Mouse (Mus musculus) testis, adult 2 months (tissue): ENCODE measurements around the gene Gm20388. TPM values are rescaled to one million over a fixed set of nuclear protein-coding genes. Genes with fewer than 3 reads are reported as not detected.

ENCODE experiments used
- H3K27ac ChIP-seq: fragments of 200-500 bp; 2 replicates; pipeline ENCODE4 v1.5.1; 2012; ENCODE audit warnings: low read depth, low read length; ENCODE audit not compliant: control insufficient read depth, insufficient read depth
- H3K27me3 ChIP-seq: fragments of 200-500 bp; 2 replicates; pipeline ENCODE4 v1.6.1; 2012; ENCODE audit warnings: mild to moderate bottlenecking, low read length, moderate library complexity; ENCODE audit not compliant: control insufficient read depth, insufficient read depth
- H3K36me3 ChIP-seq: fragments of 200-500 bp; 2 replicates; pipeline ENCODE4 v1.6.1; 2012; ENCODE audit warnings: mild to moderate bottlenecking, low read length; ENCODE audit not compliant: control insufficient read depth, insufficient read depth
- H3K4me1 ChIP-seq: fragments of 200-500 bp; 2 replicates; pipeline ENCODE4 v1.6.1; 2012; ENCODE audit warnings: low read length; ENCODE audit not compliant: control insufficient read depth, insufficient read depth
- H3K4me3 ChIP-seq: fragments of 200-500 bp; 2 replicates; pipeline ENCODE4 v1.5.1; 2012; ENCODE audit warnings: low read depth, mild to moderate bottlenecking, low read length, moderate library complexity, mixed read lengths; ENCODE audit not compliant: control insufficient read depth
- CTCF ChIP-seq: fragments of 200-500 bp; IDR thresholded peaks from 2 replicates; pipeline ENCODE4 v1.5.1; 2012; ENCODE audit warnings: low read depth, mild to moderate bottlenecking, inconsistent platforms, low read length, moderate library complexity; ENCODE audit not compliant: control insufficient read depth, insufficient read depth, insufficient replicate concordance
- POLR2A ChIP-seq: fragments of 200-500 bp; IDR thresholded peaks from 2 replicates; pipeline ENCODE4 v1.6.1; 2012; ENCODE audit warnings: low read depth, mild to moderate bottlenecking, inconsistent platforms, low read length, moderate library complexity; ENCODE audit not compliant: control insufficient read depth
- polyA plus RNA-seq: library from polyadenylated mRNA; depleted of rRNA; stranded (reverse); fragments of >200 nt; gene quantifications from 2 replicates; pipeline ENCODE4 v1.2.3, GENCODE M21; 2012

Gene Gm20388
- polyA plus RNA-seq, 1 experiment, result 5.6 TPM

DNA sequence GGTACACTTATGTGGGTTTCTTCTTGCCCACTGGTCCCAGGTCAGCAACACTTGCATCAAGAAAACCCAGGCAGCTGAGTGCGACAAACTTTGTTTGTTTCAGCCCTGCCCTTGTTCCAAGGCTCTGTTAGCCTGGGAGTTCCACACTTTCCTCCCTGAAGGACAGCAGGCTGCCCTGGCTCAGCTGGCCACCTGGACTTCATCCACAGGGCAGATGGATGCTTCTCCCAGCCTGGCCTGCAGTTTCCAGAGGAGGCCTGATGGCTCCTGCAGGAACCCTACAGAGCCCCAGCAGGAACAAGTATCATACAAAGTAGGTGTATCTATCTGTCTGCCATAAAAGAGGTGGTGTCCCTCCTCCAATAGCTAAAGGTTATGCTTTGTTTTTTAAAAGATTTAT lies 2530.7 kb downstream of the Gm20388 start:
- H3K4me3 ChIP-seq, result no peak overlapping the region
- H3K36me3 ChIP-seq, result no peaks in the 10 kb centered on the region
- no peak for TF ChIP-seq POLR2A
- no peak for TF ChIP-seq CTCF
- H3K27me3 ChIP-seq, result no peaks in the 10 kb centered on the region
- H3K27ac ChIP-seq, result no peak overlapping the region
- peaks cover 9% of the 10 kb centered on the region for H3K4me1 ChIP-seq

DNA sequence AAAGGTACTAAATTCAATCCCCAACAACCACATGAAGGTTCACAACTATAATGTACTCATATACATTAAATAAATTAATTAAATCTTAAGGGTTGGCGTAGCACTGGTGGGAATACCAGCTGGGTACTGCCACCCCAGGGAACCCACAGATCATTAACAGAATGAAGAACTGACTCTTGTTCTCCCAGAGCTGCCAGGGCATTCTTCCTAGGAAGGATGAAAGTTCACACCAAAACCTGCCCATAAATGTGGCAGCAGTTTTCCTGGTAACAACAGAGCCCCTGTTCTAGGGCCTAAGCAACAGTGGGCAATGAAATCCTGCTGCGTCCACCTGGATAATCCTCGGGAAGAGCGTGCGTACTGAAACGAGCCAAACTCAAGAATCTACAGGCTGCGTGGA lies 2531.7 kb downstream of the Gm20388 start:
- Histone ChIP-seq H3K27ac (no peak overlapping the region), H3K36me3 (no peaks in the 10 kb centered on the region), H3K4me1 (peaks cover 9% of the 10 kb centered on the region), H3K4me3 (peak overlapping the region; percentile 81; the same call in 1 of the 2 replicates), H3K27me3 (no peaks in the 10 kb centered on the region)
- no peak for TF ChIP-seq POLR2A
- TF ChIP-seq CTCF, result no peak

DNA sequence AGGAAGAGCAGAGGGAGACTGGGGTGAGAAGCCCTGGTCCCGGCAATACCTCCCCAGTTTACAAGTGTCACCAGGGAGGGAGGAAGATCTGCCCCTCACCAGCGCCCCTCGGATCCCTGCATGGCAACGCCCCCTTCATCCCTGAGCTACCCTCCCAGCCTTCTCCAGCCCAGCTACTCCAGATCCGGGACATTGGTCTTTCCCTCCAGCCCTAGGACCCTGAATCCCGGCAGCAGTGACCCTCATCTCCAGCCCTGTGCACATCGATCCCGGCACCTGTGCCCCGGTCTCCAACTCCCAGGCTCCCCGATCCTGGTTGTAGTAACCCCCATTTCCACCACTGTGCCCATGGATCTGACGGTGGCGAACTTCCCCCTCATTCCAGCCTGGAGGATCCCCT lies 2532.1 kb downstream of the Gm20388 start:
- Histone ChIP-seq H3K36me3 (no peaks in the 10 kb centered on the region), H3K27me3 (no peaks in the 10 kb centered on the region), H3K27ac (peak overlapping the region; percentile 51; the same call in 1 of the 2 replicates), H3K4me1 (peaks cover 9% of the 10 kb centered on the region), H3K4me3 (peak overlapping the region; percentile 81)
- TF ChIP-seq POLR2A (no peak), CTCF (no peak)

DNA sequence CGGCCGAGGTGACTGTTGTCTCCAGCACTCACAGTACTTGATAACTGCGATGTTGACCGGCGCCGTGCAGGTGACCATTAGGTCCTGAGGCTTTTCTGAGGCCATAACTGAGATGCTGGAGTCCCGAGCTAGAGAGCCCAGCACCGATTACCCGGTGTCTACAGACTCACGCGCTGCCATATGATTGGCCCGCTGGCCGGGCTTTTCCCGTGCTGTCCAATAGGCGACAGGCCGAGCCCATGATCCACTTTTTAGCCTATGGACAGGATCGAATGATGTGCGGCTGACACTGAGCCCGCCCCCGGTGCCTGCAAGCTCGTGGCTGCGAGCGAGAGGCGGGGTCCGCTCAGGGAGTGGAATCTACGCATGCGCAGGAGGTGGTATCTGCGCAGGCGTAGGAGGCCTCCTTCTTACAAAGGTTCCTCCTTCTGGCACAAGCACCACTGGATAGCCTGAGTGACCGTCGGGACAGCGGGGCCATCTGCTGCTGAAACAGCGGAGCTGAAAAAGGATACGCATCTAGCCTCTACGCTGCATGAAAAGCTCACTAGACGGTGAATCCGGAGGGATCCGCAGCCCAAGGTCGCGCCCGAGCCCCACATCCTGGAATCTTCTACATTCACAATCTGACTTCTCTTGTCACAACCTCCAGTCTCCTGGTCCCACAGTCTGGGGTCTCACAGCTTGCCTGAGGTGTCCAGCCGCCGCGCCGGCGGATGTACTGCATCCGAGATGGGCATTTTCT lies 2532.8 kb downstream of the Gm20388 start, which contains the start of gene Mvd:
Mvd (minus strand) TSS at position 161 of the 745 bp plus-strand sequence.
- Histone ChIP-seq H3K27me3 (no peaks in the 10 kb centered on the region), H3K27ac (peak within 1 kb of the TSS; percentile 80), H3K36me3 (no peaks in the 10 kb centered on the region), H3K4me3 (peak within 1 kb of the TSS; percentile 81), H3K4me1 (peaks cover 9% of the 10 kb centered on the region)
- TF ChIP-seq CTCF (peak; percentile 51; the same call in 1 of the 2 replicates), POLR2A (peak; percentile 66)

DNA sequence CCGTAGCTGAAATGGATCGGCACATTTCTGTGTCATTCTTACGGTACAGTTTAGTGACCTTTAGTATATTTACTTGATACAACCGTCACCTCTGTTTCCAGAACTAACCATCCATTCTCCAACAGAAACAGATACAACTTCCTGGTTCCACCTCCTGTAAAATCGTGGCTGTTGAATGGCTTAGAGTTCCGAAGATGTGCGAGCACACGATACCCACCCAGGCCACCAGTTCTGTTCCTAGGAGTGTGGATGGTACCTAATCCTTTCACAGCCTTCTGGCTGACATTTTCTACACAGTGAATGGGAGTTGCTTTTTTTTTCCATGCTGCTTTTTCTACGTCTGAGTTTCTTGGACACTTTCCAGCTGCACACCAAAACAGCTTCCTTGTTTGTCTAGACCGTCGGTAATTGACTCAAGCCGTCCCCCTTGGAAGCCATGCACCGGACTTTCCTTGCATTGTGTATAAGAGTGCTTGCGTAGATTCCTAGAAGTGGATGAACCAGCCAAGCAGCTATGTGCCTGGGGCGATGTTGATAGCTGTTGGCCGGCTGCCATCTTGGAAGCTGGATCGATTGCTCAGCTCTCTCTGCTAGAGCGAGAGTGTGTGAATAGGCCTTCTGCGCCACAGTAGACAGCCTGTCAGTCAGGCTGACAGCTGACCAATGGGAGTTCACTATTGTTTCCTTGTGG lies 2533.6 kb downstream of the Gm20388 start:
- Histone ChIP-seq H3K27ac (peak overlapping the region; percentile 56; the same call in 1 of the 2 replicates), H3K36me3 (no peaks in the 10 kb centered on the region), H3K4me1 (peaks cover 9% of the 10 kb centered on the region), H3K27me3 (no peaks in the 10 kb centered on the region), H3K4me3 (peak overlapping the region; percentile 81)
- no peak for TF ChIP-seq POLR2A
- TF ChIP-seq CTCF, result no peak

DNA sequence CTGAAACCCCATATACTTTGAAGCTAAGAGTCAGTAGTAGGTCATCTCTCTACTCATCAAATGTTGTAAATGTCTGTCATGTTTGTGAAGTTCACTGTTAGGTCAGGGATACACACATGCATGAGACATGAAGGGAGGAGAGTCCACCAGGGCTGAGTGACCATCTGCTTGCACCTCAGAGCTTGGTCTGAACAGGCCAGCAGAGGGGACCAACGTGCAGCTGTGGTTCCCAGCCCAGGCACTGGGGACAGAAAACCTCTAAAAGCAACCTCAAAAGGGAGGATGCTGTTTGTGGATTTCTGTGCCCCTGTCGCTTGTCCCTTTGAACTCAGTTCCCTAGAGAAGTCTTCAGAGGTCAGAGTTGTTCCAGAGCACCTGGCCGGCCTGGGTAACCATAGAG lies 2534.6 kb downstream of the Gm20388 start:
- Histone ChIP-seq H3K27me3 (no peaks in the 10 kb centered on the region), H3K36me3 (no peaks in the 10 kb centered on the region), H3K27ac (no peak overlapping the region)

DNA sequence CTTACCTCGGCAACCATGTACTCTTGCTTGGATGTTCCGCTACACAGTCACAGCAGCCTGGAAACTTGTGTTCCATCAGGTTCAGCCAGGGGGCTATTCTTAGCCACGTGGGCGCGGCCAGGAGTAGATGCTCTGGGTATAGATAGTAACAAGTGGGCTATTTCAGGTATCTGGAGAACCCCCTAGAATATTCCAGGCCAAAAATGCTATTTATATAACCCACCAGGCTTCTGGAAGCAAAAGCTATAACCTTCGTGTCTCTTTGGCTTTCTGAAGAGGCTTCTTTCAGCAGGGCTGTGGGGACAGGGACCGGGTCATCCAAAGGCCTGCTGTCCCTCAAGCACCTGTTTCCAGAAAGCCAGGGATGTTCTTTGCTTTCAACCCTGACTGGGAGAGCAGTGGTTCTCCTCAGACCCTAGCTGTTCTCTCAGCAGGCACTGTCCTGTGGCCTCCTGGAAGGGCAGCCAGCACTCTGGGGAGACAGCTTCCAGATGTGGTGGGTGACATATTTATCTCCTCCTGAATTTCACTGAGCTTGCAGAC lies 2540.6 kb downstream of the Gm20388 start:
- H3K4me1 ChIP-seq, result no peaks in the 10 kb centered on the region; the same call in 1 of the 2 replicates
- H3K4me3 ChIP-seq, result no peak overlapping the region
- H3K27me3 ChIP-seq, result no peaks in the 10 kb centered on the region
- H3K36me3 ChIP-seq, result no peaks in the 10 kb centered on the region
- TF ChIP-seq CTCF (no peak), POLR2A (no peak)
- H3K27ac ChIP-seq, result no peak overlapping the region

More for the DNA sequence above, 2534.6 kb downstream of the Gm20388 start:
- no peak overlapping the region for H3K4me3 ChIP-seq
- H3K4me1 ChIP-seq, result peaks cover 9% of the 10 kb centered on the region
- TF ChIP-seq CTCF, result no peak; the same call in 1 of the 2 replicates
- TF ChIP-seq POLR2A, result no peak
